Mouse (Mus musculus): ENCODE results near the gene Klb. TPM values are rescaled to one million over a fixed set of nuclear protein-coding genes. Genes with fewer than 3 reads are reported as not detected.

Gene Klb
- polyA plus RNA-seq, 1 experiment from 2014 or later, result 0.08 TPM

- peak within 1 kb of the TSS; percentile 92 for H3K9ac ChIP-seq
- ATAC-seq (ENCODE audit: low FRiP score, low read depth), result peak; percentile 99
- peaks cover 12% of the 10 kb centered on the region for H3K4me1 ChIP-seq
- under 1% methylated on average over 65 of the region's 65 CpGs for WGBS
- peaks cover 4% of the 10 kb centered on the region; the same call in 1 of the 2 replicates for H3K9me3 ChIP-seq
- peak within 1 kb of the TSS; percentile 83 for H3K4me2 ChIP-seq (replicated peaks)
- peaks cover 22% of the 10 kb centered on the region for H3K36me3 ChIP-seq
- peak within 1 kb of the TSS; percentile 93 for H3K4me3 ChIP-seq
- peak within 1 kb of the TSS; percentile 81 for H3K27ac ChIP-seq
- no peaks in the 10 kb centered on the region for H3K27me3 ChIP-seq
Measured at GRCm38 (mm10) chr5:65335298-65336074, 12.6 kb upstream of the Klb start, which contains the start of gene Rfc1. TSS of gene Rfc1 (minus strand) at chr5:65335670.

DNA sequence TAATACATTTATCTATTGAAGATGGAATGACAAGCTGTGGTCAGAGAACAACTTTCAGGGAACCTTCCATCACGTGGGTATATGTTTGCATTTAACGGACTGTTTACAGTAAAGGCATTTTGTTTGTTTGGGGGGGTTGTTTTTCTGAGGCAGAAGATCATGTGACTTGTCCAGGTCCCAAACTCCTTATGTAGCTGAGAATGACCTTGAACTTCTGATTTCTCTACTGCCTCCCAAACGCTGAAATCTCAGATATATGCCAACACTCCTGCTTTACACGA, 12.1 kb upstream of the Klb start:
- Histone ChIP-seq H3K27me3 (no peaks in the 10 kb centered on the region), H3K4me2 (replicated peaks) (peak overlapping the region; percentile 83), H3K36me3 (peaks cover 22% of the 10 kb centered on the region), H3K9ac (peak overlapping the region; percentile 92), H3K9me3 (peaks cover 4% of the 10 kb centered on the region; the same call in 1 of the 2 replicates), H3K27ac (no peak overlapping the region), H3K4me1 (peaks cover 12% of the 10 kb centered on the region), H3K4me3 (peak overlapping the region; percentile 93)
- no peak for ATAC-seq (ENCODE audit: low FRiP score, low read depth)
- 33% methylated on average over 4 of the region's 4 CpGs for WGBS

DNA sequence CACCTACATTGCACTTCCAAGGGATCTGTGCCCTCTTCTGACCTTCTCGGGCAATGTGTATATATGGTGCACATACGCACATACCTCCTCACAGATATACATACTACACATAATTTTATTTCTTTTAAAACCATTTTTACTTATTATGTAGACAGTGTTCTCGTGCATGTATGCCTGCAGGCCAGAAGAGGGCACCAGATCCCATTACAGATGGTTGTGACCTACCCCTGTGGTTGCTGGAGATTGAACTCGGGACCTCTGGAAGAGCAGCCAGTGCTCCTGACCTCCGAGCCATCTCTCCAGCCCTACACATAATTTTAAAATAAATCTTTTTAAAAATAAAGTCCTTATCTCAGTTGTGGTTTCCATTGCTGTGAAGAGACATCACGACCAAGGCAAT, 9.7 kb upstream of the Klb start:
- Histone ChIP-seq H3K27me3 (no peaks in the 10 kb centered on the region), H3K27ac (no peak overlapping the region), H3K9ac (no peak overlapping the region), H3K4me3 (no peak overlapping the region), H3K4me2 (replicated peaks) (no peak overlapping the region), H3K4me1 (peaks cover 12% of the 10 kb centered on the region), H3K9me3 (no peaks in the 10 kb centered on the region), H3K36me3 (peaks cover 2% of the 10 kb centered on the region; the same call in 1 of the 2 replicates)
- 84% methylated on average over 6 of the region's 6 CpGs for WGBS
- ATAC-seq (ENCODE audit: low FRiP score, low read depth), result no peak

GRCm38 (mm10) chr5:65340167-65340566, 7.9 kb upstream of the Klb start:
- H3K27ac ChIP-seq, result no peak overlapping the region
- no peak overlapping the region for H3K4me3 ChIP-seq
- no peak for ATAC-seq (ENCODE audit: low FRiP score, low read depth)
- H3K4me2 ChIP-seq (replicated peaks), result no peak overlapping the region
- H3K36me3 ChIP-seq, result no peaks in the 10 kb centered on the region
- no peaks in the 10 kb centered on the region for H3K9me3 ChIP-seq
- no peaks in the 10 kb centered on the region for H3K4me1 ChIP-seq
- H3K27me3 ChIP-seq, result no peaks in the 10 kb centered on the region
- 76% methylated on average over 4 of the region's 4 CpGs for WGBS
- H3K9ac ChIP-seq, result no peak overlapping the region

GRCm38 (mm10) chr5:65350508-65350907, 2.4 kb downstream of the Klb start:
- Histone ChIP-seq H3K36me3 (no peaks in the 10 kb centered on the region), H3K4me1 (no peaks in the 10 kb centered on the region), H3K4me2 (replicated peaks) (no peak overlapping the region), H3K9me3 (no peaks in the 10 kb centered on the region), H3K9ac (no peak overlapping the region), H3K27me3 (no peaks in the 10 kb centered on the region), H3K4me3 (no peak overlapping the region), H3K27ac (no peak overlapping the region)
- WGBS, result 79% methylated on average over 10 of the region's 10 CpGs
- ATAC-seq (ENCODE audit: low FRiP score, low read depth), result no peak

DNA sequence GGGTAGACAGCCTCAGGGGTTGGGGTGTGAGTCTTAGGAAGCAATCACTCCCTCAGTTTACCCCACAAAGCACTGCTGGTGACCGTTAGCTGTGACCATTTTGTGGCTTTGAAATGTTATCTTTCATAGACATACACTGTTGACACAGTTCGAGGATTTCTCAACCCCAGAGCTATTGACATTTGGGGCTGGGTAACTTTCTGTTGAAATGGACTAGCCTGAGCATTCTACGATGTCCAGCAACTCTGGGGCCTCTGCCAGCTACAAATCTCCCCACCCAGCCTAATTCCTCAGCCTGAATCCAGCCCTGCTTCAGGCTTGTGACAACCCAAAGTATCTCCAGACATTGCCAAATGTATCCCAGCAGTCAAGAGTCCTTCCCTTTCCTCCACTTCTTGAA, 6.0 kb downstream of the Klb start:
- no peak overlapping the region for H3K9ac ChIP-seq
- H3K4me1 ChIP-seq, result no peaks in the 10 kb centered on the region
- no peaks in the 10 kb centered on the region for H3K9me3 ChIP-seq
- no peak overlapping the region for H3K4me2 ChIP-seq (replicated peaks)
- H3K27me3 ChIP-seq, result no peaks in the 10 kb centered on the region
- WGBS, result 89% methylated on average over 3 of the region's 3 CpGs
- ATAC-seq (ENCODE audit: low FRiP score, low read depth), result no peak
- no peak overlapping the region for H3K4me3 ChIP-seq
- H3K36me3 ChIP-seq, result no peaks in the 10 kb centered on the region
- no peak overlapping the region for H3K27ac ChIP-seq

GRCm38 (mm10) chr5:65354985-65355384, 6.9 kb downstream of the Klb start:
- Histone ChIP-seq H3K27me3 (no peaks in the 10 kb centered on the region), H3K9me3 (no peaks in the 10 kb centered on the region), H3K36me3 (no peaks in the 10 kb centered on the region), H3K9ac (no peak overlapping the region), H3K4me1 (no peaks in the 10 kb centered on the region), H3K4me2 (replicated peaks) (no peak overlapping the region), H3K4me3 (no peak overlapping the region), H3K27ac (no peak overlapping the region)
- ATAC-seq (ENCODE audit: low FRiP score, low read depth), result no peak
- 71% methylated on average over 5 of the region's 5 CpGs for WGBS

DNA sequence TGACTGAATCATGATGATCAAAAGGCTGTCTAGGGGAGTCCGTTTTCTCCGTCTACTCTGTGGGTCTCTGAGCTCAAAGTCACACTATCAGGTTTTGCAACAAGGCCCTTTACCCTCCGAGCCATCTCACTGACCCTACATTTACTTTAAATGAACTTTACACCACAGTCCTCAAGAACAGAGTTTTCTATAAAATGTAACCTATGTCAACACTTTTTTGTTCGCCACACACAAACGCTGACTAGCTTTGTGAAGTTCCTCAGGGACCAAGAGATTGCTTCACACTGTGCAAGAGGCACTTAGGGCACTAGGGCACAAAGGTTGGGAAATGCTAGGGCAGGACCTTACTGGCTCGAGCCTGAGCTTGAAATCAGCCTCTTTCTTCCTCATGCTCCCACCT, 8.7 kb downstream of the Klb start:
- no peak overlapping the region for H3K27ac ChIP-seq
- H3K36me3 ChIP-seq, result no peaks in the 10 kb centered on the region
- no peak overlapping the region for H3K9ac ChIP-seq
- no peak for ATAC-seq (ENCODE audit: low FRiP score, low read depth)
- no peaks in the 10 kb centered on the region for H3K9me3 ChIP-seq
- no peaks in the 10 kb centered on the region for H3K27me3 ChIP-seq
- H3K4me1 ChIP-seq, result no peaks in the 10 kb centered on the region
- H3K4me3 ChIP-seq, result no peak overlapping the region
- H3K4me2 ChIP-seq (replicated peaks), result no peak overlapping the region
- 85% methylated on average over 6 of the region's 6 CpGs for WGBS

DNA sequence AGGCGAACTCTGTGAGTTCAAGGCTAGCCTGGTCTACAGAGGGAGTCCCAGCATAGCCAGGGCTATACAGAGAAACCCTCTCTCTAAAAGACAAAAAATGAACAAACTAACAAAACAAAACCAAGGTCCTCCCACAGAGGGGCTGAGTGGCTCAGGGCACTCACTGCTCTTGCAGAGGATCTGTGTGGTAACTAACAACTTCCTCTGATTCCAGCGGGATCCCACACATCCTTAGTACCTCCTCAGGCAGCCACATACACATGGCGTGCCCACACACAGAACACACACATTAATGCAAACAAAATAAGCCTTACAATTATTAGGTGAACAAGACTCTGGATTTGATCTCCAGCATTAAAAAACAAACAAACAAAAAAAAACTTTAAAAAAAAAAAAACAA, 9.7 kb downstream of the Klb start:
- Histone ChIP-seq H3K4me3 (no peak overlapping the region), H3K27me3 (no peaks in the 10 kb centered on the region), H3K4me1 (no peaks in the 10 kb centered on the region), H3K9ac (no peak overlapping the region), H3K9me3 (no peaks in the 10 kb centered on the region), H3K36me3 (no peaks in the 10 kb centered on the region), H3K4me2 (replicated peaks) (no peak overlapping the region), H3K27ac (no peak overlapping the region)
- ATAC-seq (ENCODE audit: low FRiP score, low read depth), result no peak
- 84% methylated on average over 3 of the region's 3 CpGs for WGBS

- no peaks in the 10 kb centered on the region for H3K9me3 ChIP-seq
- 92% methylated on average over 11 of the region's 11 CpGs for WGBS
- no peaks in the 10 kb centered on the region for H3K27me3 ChIP-seq
- H3K4me3 ChIP-seq, result no peak overlapping the region
- H3K4me2 ChIP-seq (replicated peaks), result no peak overlapping the region
- H3K9ac ChIP-seq, result no peak overlapping the region
- no peak for ATAC-seq (ENCODE audit: low FRiP score, low read depth)
- no peaks in the 10 kb centered on the region for H3K4me1 ChIP-seq
- H3K27ac ChIP-seq, result no peak overlapping the region
- no peaks in the 10 kb centered on the region for H3K36me3 ChIP-seq
Measured at GRCm38 (mm10) chr5:65367837-65368236, 19.7 kb downstream of the Klb start.

GRCm38 (mm10) chr5:65371551-65371950, 23.4 kb downstream of the Klb start:
- Histone ChIP-seq H3K27ac (no peak overlapping the region), H3K36me3 (no peaks in the 10 kb centered on the region), H3K27me3 (no peaks in the 10 kb centered on the region), H3K4me3 (no peak overlapping the region), H3K9me3 (no peaks in the 10 kb centered on the region), H3K4me1 (peaks cover 7% of the 10 kb centered on the region; the same call in 1 of the 2 replicates), H3K9ac (no peak overlapping the region), H3K4me2 (replicated peaks) (no peak overlapping the region)
- ATAC-seq (ENCODE audit: low FRiP score, low read depth), result no peak
- WGBS, result 93% methylated on average over 7 of the region's 7 CpGs

GRCm38 (mm10) chr5:65374746-65375145, 26.6 kb downstream of the Klb start:
- no peaks in the 10 kb centered on the region for H3K9me3 ChIP-seq
- peaks cover 7% of the 10 kb centered on the region; the same call in 1 of the 2 replicates for H3K4me1 ChIP-seq
- H3K4me3 ChIP-seq, result no peak overlapping the region
- H3K36me3 ChIP-seq, result no peaks in the 10 kb centered on the region
- H3K27me3 ChIP-seq, result no peaks in the 10 kb centered on the region
- H3K9ac ChIP-seq, result no peak overlapping the region
- H3K4me2 ChIP-seq (replicated peaks), result no peak overlapping the region
- WGBS, result 81% methylated on average over 7 of the region's 7 CpGs
- no peak for ATAC-seq (ENCODE audit: low FRiP score, low read depth)
- no peak overlapping the region for H3K27ac ChIP-seq

- ATAC-seq (ENCODE audit: low FRiP score, low read depth), result no peak
- H3K4me2 ChIP-seq (replicated peaks), result no peak overlapping the region
- H3K4me3 ChIP-seq, result no peak overlapping the region
- WGBS, result 70% methylated on average over 2 of the region's 2 CpGs
- H3K27me3 ChIP-seq, result no peaks in the 10 kb centered on the region
- peaks cover 37% of the 10 kb centered on the region for H3K36me3 ChIP-seq
- H3K9ac ChIP-seq, result no peak overlapping the region
- no peak overlapping the region for H3K27ac ChIP-seq
- no peaks in the 10 kb centered on the region for H3K9me3 ChIP-seq
- peaks cover 19% of the 10 kb centered on the region for H3K4me1 ChIP-seq
Measured at GRCm38 (mm10) chr5:65385704-65386103, 37.6 kb downstream of the Klb start.

All from limb, embryonic 13.5 days (tissue).